Mouse (Mus musculus) lung, embryonic 14.5 days (tissue): ENCODE results near the gene Cog6. TPM values are rescaled to one million over a fixed set of nuclear protein-coding genes. Genes with fewer than 3 reads are reported as not detected.

Experiments
- ATAC-seq: fragments of 200-750 bp; cut with Nextera tagmentation; 2 replicates; pipeline ENCODE4 v1.8.0; 2017; ENCODE audit warnings: mild to moderate bottlenecking, moderate TSS enrichment, moderate library complexity; ENCODE audit not compliant: insufficient read depth
- DNase-seq: peaks from one replicate; pipeline ENCODE4 v3.0.0-alpha.2; 2015
- H3K27ac ChIP-seq: fragments of 300-500 bp; sonication (generic); 2 replicates; pipeline ENCODE4 v1.5.1; 2014; ENCODE audit warnings: low read depth, mild to moderate bottlenecking, moderate library complexity
- H3K27me3 ChIP-seq: fragments of 300-500 bp; sonication (generic); 2 replicates; pipeline ENCODE4 v1.6.1; 2014; ENCODE audit warnings: low read length, control low read depth; ENCODE audit not compliant: insufficient read depth
- H3K36me3 ChIP-seq: fragments of 300-500 bp; sonication (generic); 2 replicates; pipeline ENCODE4 v1.6.1; 2014; ENCODE audit warnings: control low read depth; ENCODE audit not compliant: insufficient read depth
- H3K4me1 ChIP-seq: fragments of 300-500 bp; sonication (generic); 2 replicates; pipeline ENCODE4 v1.6.1; 2014; ENCODE audit warnings: antibody characterized with exemption, control low read depth; ENCODE audit not compliant: insufficient read depth
- H3K4me2 ChIP-seq: fragments of 300-500 bp; sonication (generic); 2 replicates; pipeline ENCODE4 v1.6.1; 2014; ENCODE audit warnings: mild to moderate bottlenecking
- H3K4me3 ChIP-seq: fragments of 300-500 bp; sonication (generic); 2 replicates; pipeline ENCODE4 v1.5.1; 2014; ENCODE audit warnings: low read depth, low read length
- H3K9ac ChIP-seq: fragments of 300-500 bp; sonication (generic); 2 replicates; pipeline ENCODE4 v1.6.1; 2014
- H3K9me3 ChIP-seq: fragments of 300-500 bp; sonication (generic); 2 replicates; pipeline ENCODE4 v1.6.1; 2016; ENCODE audit warnings: low read depth, low read length, control low read depth
- CTCF ChIP-seq: IDR thresholded peaks from 2 replicates; pipeline ENCODE4 v1.5.1; 2016; ENCODE audit warnings: antibody characterized with exemption, low read depth
- WGBS: fragments of 180-500 bp; shearing (Covaris S2); extraction: QIAGEN DNeasy Blood & Tissue Kit; methylation state at CpG from one replicate; pipeline ENCODE4 v1.1.7; 2014; 5-methylcytosine and 5-hydroxymethylcytosine counted together
- polyA plus RNA-seq: library from polyadenylated mRNA; unstranded; fragments of >200 nt; fragmentation: Nextera tagmentation; extraction: Ambion mirVana; gene quantifications from 2 replicates; pipeline ENCODE4 v1.2.1, GENCODE M21; 2014

Cog6 gene
- polyA plus RNA-seq, 1 experiment from 2014 or later, result 43.4 TPM

DNA sequence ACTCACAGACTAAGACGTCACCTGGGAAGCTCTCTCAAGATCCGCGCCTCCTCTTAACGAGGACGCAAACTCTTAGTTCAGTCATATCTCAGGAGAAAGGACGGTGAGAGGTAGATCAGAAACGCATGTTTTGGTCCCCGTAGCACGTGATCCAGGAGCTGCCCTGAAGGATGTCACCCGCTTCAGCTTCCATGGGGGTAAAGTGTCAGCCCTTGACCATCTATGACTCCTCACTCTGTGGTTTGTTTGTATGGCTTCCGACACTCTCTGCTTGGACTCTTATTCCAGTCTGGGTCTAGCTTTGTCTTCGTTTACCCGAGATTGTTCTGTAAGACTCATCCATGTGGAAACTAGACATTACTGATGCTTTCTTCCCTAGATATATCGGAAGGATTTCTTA is 54.6 kb downstream of the Cog6 start:
- Histone ChIP-seq H3K9me3 (no peaks in the 10 kb centered on the region), H3K4me1 (no peaks in the 10 kb centered on the region), H3K27me3 (no peaks in the 10 kb centered on the region), H3K36me3 (no peaks in the 10 kb centered on the region), H3K27ac (no peak overlapping the region), H3K4me3 (no peak overlapping the region), H3K9ac (no peak overlapping the region), H3K4me2 (no peak overlapping the region)
- 93% methylated on average over 14 of the region's 14 CpGs for WGBS
- DNase-seq, result no peak
- no peak for TF ChIP-seq CTCF
- ATAC-seq, result no peak

DNA sequence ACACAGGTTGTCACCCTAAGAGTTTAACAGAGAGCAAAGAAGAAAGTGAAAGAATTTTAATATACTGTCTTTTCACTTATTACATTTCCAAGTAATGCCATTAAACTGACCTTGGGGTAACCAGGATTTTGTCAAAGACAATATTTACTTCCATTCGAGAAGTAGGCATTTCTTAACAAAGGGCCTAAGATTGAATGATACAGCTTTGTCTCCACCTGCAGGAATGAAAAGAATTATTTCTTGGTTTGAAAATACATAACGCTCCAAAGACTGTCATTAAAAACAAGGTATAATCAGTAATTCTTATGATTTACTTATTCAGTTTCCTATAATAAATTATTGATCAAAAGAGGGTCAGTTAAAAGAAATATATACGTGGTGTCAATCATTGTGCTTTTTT is 55.4 kb downstream of the Cog6 start:
- H3K36me3 ChIP-seq, result no peaks in the 10 kb centered on the region
- DNase-seq (peak; percentile 31), ATAC-seq (no peak)
- TF ChIP-seq CTCF, result 0 out of 2 replicates have a peak, but pooled peaks have one; percentile 6
- no peak overlapping the region for H3K4me3 ChIP-seq
- no peak overlapping the region for H3K9ac ChIP-seq
- 66% methylated on average over 3 of the region's 3 CpGs for WGBS
- no peak overlapping the region for H3K4me2 ChIP-seq
- no peaks in the 10 kb centered on the region for H3K27me3 ChIP-seq
- no peaks in the 10 kb centered on the region for H3K4me1 ChIP-seq
- H3K9me3 ChIP-seq, result no peaks in the 10 kb centered on the region
- H3K27ac ChIP-seq, result no peak overlapping the region

DNA sequence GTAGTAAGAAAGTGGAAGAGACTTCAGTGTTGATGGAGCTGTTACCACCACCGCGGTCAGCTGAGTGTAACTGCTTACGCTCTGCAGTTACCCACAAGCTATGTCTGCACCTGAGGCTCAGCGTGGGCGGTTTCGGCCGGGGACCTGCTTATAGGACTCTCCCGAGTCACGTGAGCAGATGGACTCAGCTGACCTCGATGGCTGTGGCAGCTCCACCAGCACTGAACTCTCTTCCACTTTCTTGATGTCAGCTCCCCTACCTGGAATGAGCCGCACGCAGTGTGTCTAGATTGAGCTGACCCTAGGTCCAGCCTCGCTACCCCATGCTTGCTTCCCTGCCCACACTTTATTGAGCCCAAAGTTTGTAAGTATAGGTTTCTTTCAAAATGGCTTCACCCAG is 56.1 kb downstream of the Cog6 start:
- Histone ChIP-seq H3K4me2 (no peak overlapping the region), H3K36me3 (no peaks in the 10 kb centered on the region), H3K27ac (no peak overlapping the region), H3K4me3 (no peak overlapping the region), H3K9ac (no peak overlapping the region), H3K4me1 (0 out of 2 replicates have a peak, but pooled peaks cover 2% of the 10 kb centered on the region), H3K9me3 (no peaks in the 10 kb centered on the region), H3K27me3 (no peaks in the 10 kb centered on the region)
- TF ChIP-seq CTCF, result no peak
- WGBS, result 92% methylated on average over 13 of the region's 13 CpGs
- no peak for ATAC-seq
- DNase-seq, result no peak

DNA sequence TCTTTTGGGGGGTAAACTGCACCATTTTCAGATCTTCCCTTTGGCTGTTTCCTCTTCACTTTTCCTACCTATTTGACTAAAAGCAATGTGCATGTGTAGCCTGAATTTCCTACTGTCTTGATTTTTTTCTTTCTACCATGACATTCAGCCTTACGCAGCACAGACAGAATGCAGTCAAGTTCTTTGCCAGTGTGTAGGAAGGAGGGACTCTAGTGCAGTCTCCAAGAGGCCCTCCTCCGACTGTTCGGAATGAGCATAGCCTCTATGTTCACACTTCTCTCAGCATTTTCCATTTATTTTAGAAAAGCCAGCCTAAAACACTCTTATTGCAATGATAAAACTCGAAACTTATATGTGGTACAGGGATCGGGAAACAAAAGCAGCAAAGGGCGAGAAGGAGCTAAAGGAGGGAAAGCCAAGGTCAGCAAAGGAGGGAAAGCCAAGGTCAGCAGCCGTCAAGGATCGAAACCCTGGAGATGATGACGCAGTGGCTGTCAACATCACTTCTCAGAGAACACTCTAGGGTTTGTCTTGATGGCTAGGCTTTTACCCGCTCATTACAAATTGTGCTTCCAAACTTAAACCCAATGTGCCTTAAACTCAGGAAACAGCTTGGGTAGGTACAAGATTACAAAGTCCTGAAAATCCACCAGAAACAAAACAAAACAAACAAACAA is 58.5 kb downstream of the Cog6 start:
- TF ChIP-seq CTCF, result no peak
- H3K4me2 ChIP-seq, result no peak overlapping the region
- ATAC-seq (no peak), DNase-seq (no peak)
- H3K27ac ChIP-seq, result no peak overlapping the region
- no peak overlapping the region for H3K9ac ChIP-seq
- no peaks in the 10 kb centered on the region for H3K27me3 ChIP-seq
- no peaks in the 10 kb centered on the region for H3K36me3 ChIP-seq
- H3K4me3 ChIP-seq, result no peak overlapping the region
- 0 out of 2 replicates have a peak, but pooled peaks cover 2% of the 10 kb centered on the region for H3K4me1 ChIP-seq
- H3K9me3 ChIP-seq, result no peaks in the 10 kb centered on the region
- 74% methylated on average over 10 of the region's 10 CpGs for WGBS

DNA sequence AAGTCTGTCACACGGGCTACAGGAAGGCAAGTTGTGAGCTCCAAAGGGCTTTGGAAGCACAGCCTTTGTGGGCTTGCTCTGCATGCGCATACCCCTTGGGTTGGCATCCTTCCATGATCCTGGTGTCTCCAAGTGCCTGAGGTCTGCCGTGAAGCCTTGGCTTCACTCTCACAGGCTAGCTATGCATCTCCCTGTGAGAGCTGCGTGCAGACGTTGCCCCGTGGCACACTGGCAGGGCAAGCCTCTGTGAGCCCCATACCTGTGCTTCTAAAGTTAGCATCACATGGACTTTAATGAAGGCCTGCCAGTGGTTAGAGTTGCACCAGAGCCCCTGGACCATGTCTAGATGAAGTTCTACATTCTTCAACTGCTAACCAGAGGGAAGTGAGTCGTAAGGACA is 59.2 kb downstream of the Cog6 start:
- no peaks in the 10 kb centered on the region for H3K27me3 ChIP-seq

DNA sequence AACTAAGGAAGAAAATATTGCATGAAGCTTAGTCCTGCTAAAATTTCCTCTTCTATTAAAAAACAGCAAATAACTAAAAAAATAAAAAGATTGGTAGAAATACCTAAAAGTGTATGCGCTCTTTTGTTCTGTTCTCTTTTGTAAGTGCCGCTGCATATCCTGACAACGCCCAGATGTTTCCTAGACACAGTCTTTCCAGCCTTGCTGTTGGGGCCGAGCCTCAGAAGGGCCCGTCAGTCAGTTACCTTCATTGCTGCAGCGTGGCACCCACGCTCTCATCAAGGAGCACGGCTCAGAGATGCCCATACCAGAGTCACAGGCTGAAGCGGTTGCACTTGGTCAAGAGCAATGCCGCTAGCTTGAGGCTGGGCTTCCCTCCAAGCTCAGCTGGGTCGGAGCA is 60.8 kb downstream of the Cog6 start:
- DNase-seq (peak; percentile 20), ATAC-seq (no peak)
- no peaks in the 10 kb centered on the region for H3K36me3 ChIP-seq
- 71% methylated on average over 11 of the region's 11 CpGs for WGBS
- no peaks in the 10 kb centered on the region for H3K27me3 ChIP-seq
- H3K4me2 ChIP-seq, result no peak overlapping the region
- H3K27ac ChIP-seq, result peak overlapping the region; percentile 70
- 0 out of 2 replicates have a peak, but pooled peaks cover 2% of the 10 kb centered on the region for H3K4me1 ChIP-seq
- H3K9ac ChIP-seq, result no peak overlapping the region
- no peak for TF ChIP-seq CTCF
- no peaks in the 10 kb centered on the region for H3K9me3 ChIP-seq
- H3K4me3 ChIP-seq, result no peak overlapping the region

More for the DNA sequence above, 59.2 kb downstream of the Cog6 start:
- no peak overlapping the region for H3K4me3 ChIP-seq
- H3K4me1 ChIP-seq, result 0 out of 2 replicates have a peak, but pooled peaks cover 2% of the 10 kb centered on the region
- no peak overlapping the region for H3K4me2 ChIP-seq
- no peaks in the 10 kb centered on the region for H3K9me3 ChIP-seq
- DNase-seq (no peak), ATAC-seq (no peak)
- H3K9ac ChIP-seq, result no peak overlapping the region
- no peak overlapping the region for H3K27ac ChIP-seq
- WGBS, result 89% methylated on average over 7 of the region's 7 CpGs
- TF ChIP-seq CTCF, result no peak
- no peaks in the 10 kb centered on the region for H3K36me3 ChIP-seq

DNA sequence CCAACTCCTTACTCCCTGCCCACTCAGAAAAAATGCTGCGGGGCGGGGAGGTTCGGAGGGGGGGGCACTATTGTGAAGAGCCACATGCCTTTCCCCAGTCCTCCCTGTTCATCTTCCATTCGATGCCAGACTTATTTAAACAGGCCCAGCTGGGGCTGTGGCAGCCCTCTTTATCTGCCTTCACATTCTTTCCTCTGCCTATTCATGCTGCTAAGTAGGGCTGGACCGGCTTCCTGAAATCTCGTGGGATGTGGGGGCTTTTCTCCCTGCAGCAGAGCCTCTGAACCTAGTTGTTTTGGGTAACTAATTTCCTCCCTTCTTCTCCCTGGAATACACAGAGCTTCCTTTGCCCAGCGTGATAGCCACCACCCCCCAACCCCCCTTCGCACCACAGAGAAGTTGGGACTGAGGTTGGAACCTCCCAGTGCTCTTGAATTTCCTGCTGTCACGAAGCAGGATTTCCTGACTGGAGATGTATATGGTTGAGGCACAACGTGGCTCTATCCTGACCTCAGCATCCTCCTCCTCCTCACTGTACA is 61.5 kb downstream of the Cog6 start:
- WGBS, result 13% methylated on average over 10 of the region's 10 CpGs
- ATAC-seq, result peak; percentile 88
- Histone ChIP-seq H3K9ac (no peak overlapping the region), H3K36me3 (no peaks in the 10 kb centered on the region), H3K9me3 (no peaks in the 10 kb centered on the region), H3K27ac (peak overlapping the region; percentile 76; the same call in 1 of the 2 replicates), H3K4me3 (no peak overlapping the region), H3K4me2 (0 out of 2 replicates have a peak overlapping the region, but pooled peaks have one; percentile 31), H3K27me3 (no peaks in the 10 kb centered on the region), H3K4me1 (0 out of 2 replicates have a peak, but pooled peaks cover 2% of the 10 kb centered on the region)
- DNase-seq, result peak; percentile 69
- no peak for TF ChIP-seq CTCF
